ENCODE assay signal across 17 mouse cellular contexts in the genomic region with DNA sequence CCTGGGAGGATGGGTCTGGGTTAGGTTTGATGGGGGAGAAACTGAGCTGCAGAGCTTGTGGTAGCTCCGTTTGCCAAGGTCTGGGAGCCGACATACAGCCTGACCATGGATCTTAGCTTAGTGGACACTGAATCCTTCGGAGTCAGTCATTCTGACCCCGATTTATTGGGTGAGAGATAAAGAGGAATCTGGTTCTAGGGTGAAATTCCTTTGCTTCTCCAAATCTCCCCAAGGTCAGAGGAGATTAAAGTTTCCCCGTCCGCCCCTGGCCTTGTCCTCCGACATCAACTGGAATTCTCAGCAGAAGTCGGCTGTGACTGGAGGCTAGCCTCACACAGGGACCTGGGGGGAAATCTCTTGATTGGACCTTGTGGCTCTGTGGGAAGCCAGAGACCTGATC. TPM values are rescaled to one million over a fixed set of nuclear protein-coding genes. Genes with fewer than 3 reads are reported as not detected.
"Had no signal": no experiment of that assay in that cellular context is flagged by ENCODE, and none has a peak within 500 bp of the region (broad histone marks: within the 10 kb centered on the region; RNA-seq: fewer than 3 reads in every experiment).

No protein-coding gene starts in this region.

- H3K4me2 ChIP-seq: liver, embryonic 11.5 days; lung, embryonic 14.5 days; neural tube, embryonic 12.5 days had no signal

- H3K27me3 ChIP-seq: neural tube, embryonic 12.5 days had no signal

- H3K4me3 ChIP-seq: left cerebral cortex, adult 2 months; midbrain, embryonic 10.5 days; myocyte; neural tube, embryonic 12.5 days had no signal

- H3K36me3 ChIP-seq: midbrain, embryonic 10.5 days; neural tube, embryonic 12.5 days had no signal

- H3K9me3 ChIP-seq: midbrain, embryonic 10.5 days; neural tube, embryonic 12.5 days had no signal

- H3K9ac ChIP-seq: lung, embryonic 14.5 days; neural tube, embryonic 12.5 days had no signal

- DNase-seq: kidney, adult 18-20 months; kidney, postnatal 14 days; lung, postnatal 10 days; lung, postnatal 4 days; midbrain, embryonic 14.5 days; thymus, adult 2 months; thymus, postnatal 25 days had no signal

- H3K27ac ChIP-seq: left cerebral cortex, adult 2 months; neural tube, embryonic 12.5 days; stomach, postnatal 0 days had no signal

RNA-seq across cellular contexts. Expression of a gene that starts 5.3 kb away (rescaled TPM):
- polyA plus RNA-seq: liver, embryonic 11.5 days; neural tube, embryonic 12.5 days had no signal

RNA-seq across cellular contexts. Expression of a gene that starts 52.0 kb away (rescaled TPM):
- total RNA-seq: megakaryocyte, adult 5-6 weeks; neutrophil, adult 5-6 weeks had no signal
- polyA plus RNA-seq: liver, embryonic 16.5 days had no signal
